Mouse (Mus musculus): ENCODE data around the gene Slc6a11. TPM values are rescaled to one million over a fixed set of nuclear protein-coding genes. Genes with fewer than 3 reads are reported as not detected.

Gene Slc6a11
- total RNA-seq (2021): under 1 TPM in 1 of 2 experiments, not detected in 1; 0.05 TPM
- long read RNA-seq, experiment 1: 0 reads
- long read RNA-seq, experiment 2: 0 reads

- DNase-seq: no peak
These were observed at the start of gene Slc6a11 for GRCm38 (mm10) chr6:114131122-114131872. Gene Slc6a11, plus strand, starts transcription at chr6:114131241.

- no peak for DNase-seq
These were observed 43.9 kb upstream of the Slc6a11 start for GRCm38 (mm10) chr6:114087106-114087505.

GRCm38 (mm10) chr6:114089626-114090025 lies 41.4 kb upstream of the Slc6a11 start:
- no peak for DNase-seq

GRCm38 (mm10) chr6:114092216-114092615 lies 38.8 kb upstream of the Slc6a11 start:
- no peak for DNase-seq

- DNase-seq: no peak
These were observed 36.8 kb upstream of the Slc6a11 start for GRCm38 (mm10) chr6:114094251-114094650.

DNA sequence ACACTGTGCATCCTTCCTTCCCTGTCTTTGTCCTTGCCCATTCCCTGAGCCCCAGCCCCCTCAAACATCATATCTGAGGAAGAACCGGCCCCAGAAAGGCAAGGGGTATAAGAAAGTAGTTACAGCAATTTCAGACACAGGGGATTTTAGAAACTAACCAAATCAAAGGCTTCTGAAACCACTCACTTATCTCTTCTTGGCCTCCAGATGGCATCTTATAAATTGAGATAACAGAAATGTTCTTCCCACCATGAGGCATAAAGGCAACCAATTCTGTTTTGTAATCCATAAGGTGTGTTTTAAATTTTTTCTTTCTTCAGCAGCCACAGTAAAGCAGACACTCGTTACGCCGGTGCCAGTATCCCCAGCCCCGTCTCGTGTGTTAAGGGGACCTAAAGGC lies 34.5 kb upstream of the Slc6a11 start:
- no peak for DNase-seq

- DNase-seq: no peak
These were observed 29.1 kb upstream of the Slc6a11 start for GRCm38 (mm10) chr6:114101923-114102322.

DNA sequence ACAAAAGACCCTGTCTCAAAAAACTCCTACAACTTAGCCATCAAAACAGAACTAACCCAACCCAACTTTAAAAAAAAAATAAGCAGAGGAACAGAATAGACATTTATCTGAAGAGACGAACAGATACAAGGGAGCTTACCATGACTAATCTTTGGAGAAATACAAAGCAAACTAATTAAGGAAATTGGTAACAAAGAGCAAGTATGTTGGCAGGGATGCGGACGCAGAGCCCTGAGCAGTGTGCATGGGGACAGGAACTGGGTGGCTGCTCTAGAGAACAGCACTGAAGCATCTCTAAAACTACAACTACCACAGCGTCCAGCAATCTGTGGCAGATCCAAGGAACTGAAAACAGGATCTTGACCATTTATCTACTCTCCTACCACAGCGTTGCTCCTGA lies 11.5 kb upstream of the Slc6a11 start:
- DNase-seq: no peak

DNA sequence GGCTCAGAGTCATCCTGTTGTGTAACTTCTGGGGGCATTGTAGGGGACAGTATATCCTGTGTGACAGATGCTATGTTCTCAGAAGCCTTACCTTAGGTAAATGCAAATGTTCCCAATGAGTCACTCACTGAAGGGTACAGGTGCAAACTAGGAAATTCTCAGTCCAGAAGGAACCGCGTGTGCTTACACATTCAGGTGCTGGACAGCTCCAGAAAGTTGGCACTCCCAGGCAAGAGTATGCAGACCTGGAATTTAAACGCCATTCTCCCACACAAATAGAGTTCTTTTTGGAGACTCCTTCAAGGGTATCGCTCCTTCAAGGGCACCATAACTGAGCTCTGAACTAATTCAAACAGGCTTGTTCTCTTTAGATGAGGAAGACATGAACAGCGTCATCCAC lies 5.5 kb upstream of the Slc6a11 start:
- DNase-seq: no peak

DNA sequence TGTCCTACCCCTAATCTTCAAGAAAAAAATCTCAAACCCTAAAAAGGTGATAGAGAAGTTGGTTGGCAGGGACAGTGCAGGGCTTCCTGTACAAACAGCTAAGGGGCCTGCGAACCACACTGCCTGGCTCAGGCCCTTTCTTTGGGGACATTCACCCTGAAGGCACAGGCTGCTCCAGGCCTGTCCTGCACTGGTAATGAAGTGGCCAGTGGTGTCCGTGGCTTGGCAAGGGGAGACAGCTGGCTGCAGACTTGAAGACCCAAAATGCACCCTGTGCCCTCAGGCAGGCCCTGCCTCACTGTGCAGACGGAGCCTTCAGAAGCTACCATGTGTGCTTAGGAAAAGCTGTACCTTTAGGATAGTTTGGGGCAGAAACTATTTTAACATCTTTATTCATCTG lies 1.4 kb downstream of the Slc6a11 start:
- DNase-seq: no peak

DNA sequence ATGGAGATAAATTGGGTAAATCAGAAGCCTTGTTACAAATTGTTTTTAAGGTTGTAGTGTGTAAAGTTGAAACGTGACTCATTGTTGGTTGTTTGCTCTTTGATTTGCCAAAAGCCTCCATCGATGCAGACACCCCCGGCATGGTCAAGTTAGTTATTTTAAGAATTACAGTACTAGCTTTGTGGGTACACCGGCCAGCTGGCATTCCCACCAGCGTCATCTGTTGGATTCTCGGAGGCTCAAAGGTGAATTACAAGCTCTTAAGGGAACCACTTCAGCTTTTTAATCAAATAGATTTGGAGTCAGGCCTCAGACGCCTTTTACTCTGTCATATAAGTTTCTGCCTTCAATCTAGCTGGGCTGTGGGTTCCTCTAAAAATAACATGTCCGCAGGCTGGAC lies 1.9 kb downstream of the Slc6a11 start:
- no peak for DNase-seq

GRCm38 (mm10) chr6:114138970-114139369 lies 7.9 kb downstream of the Slc6a11 start:
- DNase-seq: no peak

- DNase-seq: no peak
These were observed 10.4 kb downstream of the Slc6a11 start for GRCm38 (mm10) chr6:114141481-114141880.

- DNase-seq: no peak
These were observed 11.4 kb downstream of the Slc6a11 start for GRCm38 (mm10) chr6:114142480-114142879.

DNA sequence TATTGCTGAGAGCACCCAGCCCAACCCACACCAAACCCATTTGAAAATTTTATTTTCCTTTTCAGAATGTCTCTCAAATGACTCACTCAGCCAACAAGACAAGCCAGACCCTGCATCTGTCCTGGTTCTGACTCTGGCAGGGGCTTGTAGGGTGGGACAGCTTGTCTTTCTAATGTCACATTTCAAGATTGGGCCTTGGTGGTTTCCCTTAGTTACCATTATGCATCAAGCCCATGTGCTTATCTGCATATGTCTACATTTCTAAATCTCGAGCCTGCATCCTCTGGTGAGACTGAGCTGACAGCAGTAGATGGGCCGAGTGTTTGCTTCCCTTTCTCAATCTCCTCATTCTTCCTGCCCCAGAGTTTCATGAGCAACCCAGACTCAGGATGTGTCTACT lies 12.5 kb downstream of the Slc6a11 start:
- DNase-seq: no peak

DNA sequence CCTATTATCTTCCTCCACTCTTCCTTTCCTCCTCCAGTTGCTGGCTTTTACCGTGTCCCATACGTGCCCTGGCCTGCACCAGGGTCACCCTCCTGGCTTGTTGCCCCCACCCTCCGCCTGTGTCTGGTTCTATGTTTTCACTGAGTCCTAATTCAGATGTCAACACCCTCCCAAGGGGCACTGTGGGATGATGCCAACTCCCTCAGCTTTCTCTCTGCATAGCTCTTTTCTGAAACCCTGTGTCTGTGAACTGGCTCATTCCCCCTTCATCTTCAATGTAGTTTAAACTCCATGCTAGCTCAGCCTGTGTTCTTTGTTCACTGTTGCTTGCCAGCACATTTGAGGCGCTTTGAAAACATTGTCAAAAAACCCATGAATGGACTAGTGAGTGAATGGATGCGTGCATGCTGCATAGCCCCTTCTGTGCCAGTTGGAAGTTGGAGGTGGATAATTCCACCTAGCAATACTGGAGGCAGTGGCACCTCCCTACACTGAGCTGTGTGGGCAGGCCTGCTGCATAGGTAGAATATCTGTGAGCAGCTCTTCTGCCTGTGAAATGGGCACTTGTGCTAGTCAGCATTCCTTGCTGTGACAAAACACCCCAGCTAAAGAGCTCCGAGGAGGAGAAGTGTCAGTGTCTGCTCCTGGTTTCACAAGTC lies 13.5 kb downstream of the Slc6a11 start:
- no peak for DNase-seq

DNA sequence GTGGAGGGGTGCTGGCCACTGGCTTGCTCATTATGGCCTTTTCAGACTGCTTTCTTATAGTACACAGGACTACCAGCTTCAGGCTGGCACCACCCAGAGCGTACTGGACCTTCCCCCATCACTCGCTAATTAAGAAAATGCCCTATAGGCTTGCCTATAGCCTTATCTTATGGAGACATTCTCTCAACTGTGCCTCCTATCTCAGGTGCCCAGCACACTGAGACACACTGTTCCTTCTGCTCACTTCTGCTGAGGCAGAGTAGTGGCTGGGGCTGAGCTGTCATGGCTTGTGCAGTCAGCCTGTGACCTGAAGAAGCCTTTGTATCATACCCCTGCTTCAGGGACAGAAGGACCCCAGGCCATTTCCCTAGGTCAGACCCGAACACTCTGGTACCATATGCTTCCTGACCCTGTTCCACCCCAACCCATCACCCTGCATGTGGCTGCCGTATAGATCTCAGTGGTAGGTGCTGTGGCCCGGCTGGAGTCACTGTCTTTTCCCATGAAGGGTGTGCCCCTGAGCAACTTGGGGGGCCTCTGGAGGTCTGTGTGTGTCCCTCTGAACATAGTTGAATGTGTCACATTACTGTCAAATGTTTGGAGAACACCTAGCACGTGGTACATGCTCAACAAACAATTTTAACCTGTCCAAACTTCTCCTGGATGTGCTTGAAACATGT lies 14.7 kb downstream of the Slc6a11 start:
- no peak for DNase-seq

- DNase-seq: no peak
These were observed 24.7 kb downstream of the Slc6a11 start for GRCm38 (mm10) chr6:114155720-114156119.

DNA sequence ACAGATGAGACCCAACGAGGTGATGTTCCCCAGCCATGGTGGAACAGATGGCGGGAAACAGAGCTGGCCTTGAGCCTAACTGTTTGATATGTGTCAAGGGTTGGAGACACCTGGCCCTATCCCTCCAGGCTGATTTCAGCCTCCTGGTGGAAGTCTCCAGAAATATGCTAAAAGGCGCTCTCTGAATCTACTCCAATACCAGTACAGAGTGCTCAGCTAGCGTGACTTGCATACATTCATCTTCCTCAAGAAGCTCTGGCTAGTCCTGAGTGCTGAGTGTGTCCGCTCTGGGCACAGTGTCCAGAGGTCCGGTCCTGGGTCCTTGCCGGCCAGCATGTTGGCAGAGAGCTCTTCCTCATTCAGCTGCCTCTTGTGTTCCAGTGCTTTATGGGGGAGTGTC lies 27.8 kb downstream of the Slc6a11 start:
- no peak for DNase-seq

DNA sequence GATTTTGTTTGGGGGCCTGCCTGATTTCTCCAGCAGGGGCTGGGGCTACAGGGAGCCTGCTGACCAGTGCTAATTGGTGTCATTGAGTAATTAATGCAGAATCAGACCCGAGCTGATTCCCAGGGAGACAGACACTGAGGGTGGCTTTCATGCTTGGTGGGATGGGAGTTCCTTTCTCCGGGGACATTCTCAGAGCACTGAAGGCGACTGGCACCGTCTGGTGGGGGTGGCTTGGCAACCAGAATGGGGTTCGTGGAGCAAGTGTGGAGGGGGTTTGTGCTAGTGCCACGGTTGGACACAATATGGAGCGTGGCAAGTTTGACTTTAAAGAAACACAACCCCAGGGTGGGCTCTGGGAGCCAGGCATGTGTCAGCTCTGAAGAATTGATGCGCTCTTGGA lies 29.7 kb downstream of the Slc6a11 start:
- DNase-seq: no peak

- no peak for DNase-seq
These were observed 43.0 kb downstream of the Slc6a11 start for GRCm38 (mm10) chr6:114174052-114174397.

DNA sequence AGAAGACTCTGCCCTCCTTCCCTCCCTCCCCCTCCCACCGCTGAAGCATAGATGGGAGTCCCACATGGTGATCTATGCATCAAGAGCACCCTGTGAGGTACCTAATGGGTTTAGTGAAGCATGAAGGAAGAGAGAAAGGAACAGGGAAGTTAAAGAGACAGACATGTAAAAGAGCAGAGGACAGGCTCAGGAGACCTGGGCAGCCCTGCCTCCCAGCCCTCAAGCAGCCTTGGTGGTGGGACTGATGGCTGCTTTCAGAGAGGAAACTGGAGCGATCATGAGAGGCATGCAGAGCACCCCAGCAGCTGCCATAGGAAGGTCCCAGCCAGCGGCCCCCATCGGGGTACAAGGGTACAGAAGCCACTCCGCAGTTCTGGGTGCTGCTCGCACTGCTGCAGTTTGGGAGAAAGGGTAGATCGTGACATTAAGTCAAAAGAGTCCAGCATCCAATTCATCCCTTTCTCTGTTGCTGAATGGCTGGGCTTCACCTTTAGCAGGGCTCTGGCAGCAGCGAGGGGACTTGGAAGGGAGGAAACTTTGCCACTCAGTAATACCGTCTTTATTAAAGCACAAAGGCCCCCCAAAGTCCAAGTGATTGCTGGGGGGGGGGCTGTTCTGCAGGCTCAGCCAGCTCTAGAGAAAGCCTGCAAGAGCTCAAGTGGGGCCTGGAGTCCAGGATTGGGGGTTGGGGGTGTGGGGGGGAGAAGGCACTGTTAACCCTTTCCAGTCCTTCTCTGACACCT lies 43.5 kb downstream of the Slc6a11 start:
- no peak for DNase-seq

- DNase-seq: no peak
These were observed 47.1 kb downstream of the Slc6a11 start for GRCm38 (mm10) chr6:114178141-114178540.

All from gastrocnemius, postnatal 25 days (tissue).